Mouse (Mus musculus): ENCODE measurements around the gene Gnb3. TPM values are rescaled to one million over a fixed set of nuclear protein-coding genes. Genes with fewer than 3 reads are reported as not detected.
A peak's percentile ranks its signal among the peaks of the same experiment; 100 is the strongest.
"Not testable (repeated sequence)": the region's sequence is repeated elsewhere in the genome, so short reads cannot be mapped to it uniquely, and the experiment has no call there.

Gnb3 gene
- polyA plus RNA-seq, 1 experiment from 2014 or later: 2.4 TPM

DNA sequence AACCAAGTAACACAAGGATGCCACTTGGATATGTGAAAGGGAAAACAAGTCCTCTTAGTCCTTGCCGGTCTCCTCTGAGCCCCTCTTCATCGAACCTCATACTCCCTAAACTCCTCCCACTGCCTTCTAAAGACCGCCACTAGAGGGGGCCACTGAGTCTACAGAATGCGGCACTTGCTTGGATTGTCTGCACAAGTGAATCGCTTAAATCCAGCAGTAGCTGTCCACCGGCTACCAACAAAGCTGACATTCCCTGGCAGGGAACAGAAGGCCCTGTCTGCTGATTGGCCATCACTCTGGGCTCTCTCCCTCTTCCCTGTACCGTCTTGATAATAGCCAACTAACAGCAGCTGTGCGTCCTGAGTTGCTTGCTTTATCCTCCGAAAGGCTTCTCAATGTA is 7.2 kb upstream of the Gnb3 start:
- no peaks in the 10 kb centered on the region for H3K9me3 ChIP-seq (replicated peaks; ENCODE audit: control insufficient read depth, low read length, poor library complexity, severe bottlenecking)
- H3K27me3 ChIP-seq (ENCODE audit: control insufficient read depth, insufficient read depth, low read depth, low read length): no peaks in the 10 kb centered on the region
- H3K4me1 ChIP-seq (ENCODE audit: control insufficient read depth, insufficient read depth, low read length): peaks cover 3% of the 10 kb centered on the region; the same call in 1 of the 2 replicates
- peak overlapping the region; percentile 74 for H3K27ac ChIP-seq (ENCODE audit: low read length)
- peak overlapping the region; percentile 30; the same call in 1 of the 2 replicates for H3K4me2 ChIP-seq (ENCODE audit: low read length)
- H3K36me3 ChIP-seq (ENCODE audit: control insufficient read depth, insufficient read depth, low read length): 0 out of 2 replicates have a peak, but pooled peaks cover 3% of the 10 kb centered on the region
- no peak overlapping the region for H3K4me3 ChIP-seq (ENCODE audit: low read depth, low read length)
- 2% methylated on average over 9 of the region's 9 CpGs for WGBS
- H3K9ac ChIP-seq (ENCODE audit: low read depth, low read length): no peak overlapping the region
- peak; percentile 89 for ATAC-seq

DNA sequence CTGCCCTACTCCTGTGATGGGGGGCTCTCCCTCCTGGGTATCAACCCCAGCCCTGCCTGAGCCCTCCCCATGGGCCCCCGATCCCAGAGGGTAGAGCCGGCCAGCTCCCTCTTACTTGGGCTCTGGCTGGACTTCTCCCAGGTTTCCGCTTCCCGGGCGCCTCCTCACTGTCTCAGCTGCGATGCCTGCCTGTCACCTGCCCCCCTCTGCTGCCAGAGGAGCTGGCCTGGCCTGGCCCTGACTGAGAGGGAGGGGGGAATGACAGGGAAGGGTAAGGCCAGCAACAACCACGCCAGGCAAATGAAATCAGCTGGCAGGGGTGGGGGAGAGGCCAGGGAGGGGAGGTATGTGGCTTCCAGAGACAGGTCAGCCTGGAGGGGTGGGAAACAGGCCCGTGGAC is 270 bp downstream of the Gnb3 start:
- ATAC-seq: peak; percentile 16
- 6% methylated on average over 8 of the region's 8 CpGs for WGBS
- no peaks in the 10 kb centered on the region for H3K9me3 ChIP-seq (replicated peaks; ENCODE audit: control insufficient read depth, low read length, poor library complexity, severe bottlenecking)
- no peak overlapping the region for H3K4me3 ChIP-seq (ENCODE audit: low read depth, low read length)
- no peak overlapping the region; the same call in 1 of the 2 replicates for H3K9ac ChIP-seq (ENCODE audit: low read depth, low read length)
- peaks cover 6% of the 10 kb centered on the region for H3K36me3 ChIP-seq (ENCODE audit: control insufficient read depth, insufficient read depth, low read length)
- H3K27ac ChIP-seq (ENCODE audit: low read length): no peak overlapping the region
- no peaks in the 10 kb centered on the region for H3K27me3 ChIP-seq (ENCODE audit: control insufficient read depth, insufficient read depth, low read depth, low read length)
- no peaks in the 10 kb centered on the region for H3K4me1 ChIP-seq (ENCODE audit: control insufficient read depth, insufficient read depth, low read length)
- no peak overlapping the region for H3K4me2 ChIP-seq (ENCODE audit: low read length)

DNA sequence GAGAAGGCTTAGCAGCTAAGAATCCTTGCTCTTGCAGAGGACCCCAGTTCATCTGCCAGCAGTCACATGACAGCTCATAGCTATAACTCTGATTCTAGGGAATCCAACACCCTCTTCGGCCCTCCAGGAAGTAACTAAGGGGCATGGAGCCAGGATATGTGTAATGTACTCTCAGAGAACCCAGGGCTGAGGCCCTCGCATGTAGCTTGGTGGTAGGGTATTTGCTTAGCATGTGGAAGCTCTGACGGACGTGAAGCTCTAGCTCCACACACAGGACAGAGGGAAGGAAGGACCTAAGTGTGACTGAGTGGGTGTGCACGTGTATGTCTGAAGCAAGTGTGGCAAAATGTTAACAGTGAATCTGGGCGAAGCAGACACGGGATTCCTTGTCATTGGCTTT is 3.7 kb downstream of the Gnb3 start:
- no peak overlapping the region for H3K4me2 ChIP-seq (ENCODE audit: low read length)
- no peak overlapping the region for H3K27ac ChIP-seq (ENCODE audit: low read length)
- ATAC-seq: no peak
- H3K36me3 ChIP-seq (ENCODE audit: control insufficient read depth, insufficient read depth, low read length): peaks cover 3% of the 10 kb centered on the region
- H3K27me3 ChIP-seq (ENCODE audit: control insufficient read depth, insufficient read depth, low read depth, low read length): no peaks in the 10 kb centered on the region
- WGBS: 82% methylated on average over 7 of the region's 7 CpGs
- no peak overlapping the region for H3K4me3 ChIP-seq (ENCODE audit: low read depth, low read length)
- no peaks in the 10 kb centered on the region for H3K9me3 ChIP-seq (replicated peaks; ENCODE audit: control insufficient read depth, low read length, poor library complexity, severe bottlenecking)
- H3K4me1 ChIP-seq (ENCODE audit: control insufficient read depth, insufficient read depth, low read length): no peaks in the 10 kb centered on the region
- H3K9ac ChIP-seq (ENCODE audit: low read depth, low read length): 0 out of 2 replicates have a peak overlapping the region, but pooled peaks have one; percentile 20

DNA sequence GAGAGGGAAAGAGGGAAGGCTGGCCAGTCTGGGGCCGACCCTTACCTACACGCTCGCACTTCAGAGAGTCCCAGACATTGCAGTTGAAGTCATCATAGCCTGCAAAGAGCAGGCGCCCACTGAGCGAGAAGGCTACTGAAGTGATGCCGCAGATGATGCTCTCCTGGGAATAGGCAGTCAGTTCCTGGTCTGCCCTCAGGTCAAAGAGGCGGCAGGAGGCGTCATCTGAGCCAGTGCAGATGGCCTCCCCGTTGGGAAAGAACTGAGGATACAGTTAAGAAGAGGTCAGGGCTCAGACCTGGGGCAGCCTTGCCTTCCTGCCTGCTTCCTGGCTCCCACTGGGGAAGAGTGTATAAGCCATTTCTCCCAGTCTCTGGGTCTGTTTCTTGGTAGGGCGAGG is 4.5 kb downstream of the Gnb3 start:
- H3K9me3 ChIP-seq (replicated peaks; ENCODE audit: control insufficient read depth, low read length, poor library complexity, severe bottlenecking): no peaks in the 10 kb centered on the region
- no peak for ATAC-seq
- no peaks in the 10 kb centered on the region for H3K36me3 ChIP-seq (ENCODE audit: control insufficient read depth, insufficient read depth, low read length)
- H3K4me2 ChIP-seq (ENCODE audit: low read length): no peak overlapping the region
- no peaks in the 10 kb centered on the region for H3K27me3 ChIP-seq (ENCODE audit: control insufficient read depth, insufficient read depth, low read depth, low read length)
- H3K27ac ChIP-seq (ENCODE audit: low read length): no peak overlapping the region
- no peak overlapping the region for H3K9ac ChIP-seq (ENCODE audit: low read depth, low read length)
- WGBS: 72% methylated on average over 10 of the region's 10 CpGs
- peaks cover under 1% of the 10 kb centered on the region; the same call in 1 of the 2 replicates for H3K4me1 ChIP-seq (ENCODE audit: control insufficient read depth, insufficient read depth, low read length)
- H3K4me3 ChIP-seq (ENCODE audit: low read depth, low read length): no peak overlapping the region

DNA sequence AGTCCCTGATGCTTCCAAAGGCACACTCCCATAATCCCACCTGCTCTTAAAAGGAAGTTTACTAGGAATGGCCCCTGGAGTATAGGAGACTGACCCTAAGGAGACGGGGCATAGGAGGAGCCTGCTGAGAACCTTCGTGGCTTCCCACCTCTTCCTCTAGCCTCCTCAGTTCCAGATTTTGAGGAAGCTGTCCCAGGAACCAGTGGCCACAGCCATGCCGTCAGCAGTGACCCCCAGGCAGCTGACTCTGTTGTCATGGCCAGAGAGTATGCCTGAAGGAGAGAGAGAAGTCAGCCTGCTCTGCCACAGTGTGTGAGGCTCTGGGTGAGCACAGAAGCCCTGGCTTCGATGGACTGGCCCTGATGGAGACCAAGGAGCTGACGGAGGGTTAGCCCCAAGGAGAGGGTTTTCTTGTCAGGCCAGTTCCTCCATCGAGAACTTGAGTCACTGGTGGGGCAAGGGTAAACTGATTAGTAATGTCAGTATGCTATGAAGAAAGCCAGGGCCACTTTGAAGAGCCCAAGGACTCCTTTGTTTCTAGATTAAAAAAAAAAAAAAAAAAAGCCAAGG is 5.5 kb downstream of the Gnb3 start:
- no peak for ATAC-seq
- H3K4me1 ChIP-seq (ENCODE audit: control insufficient read depth, insufficient read depth, low read length): peaks cover 6% of the 10 kb centered on the region
- H3K9me3 ChIP-seq (replicated peaks; ENCODE audit: control insufficient read depth, low read length, poor library complexity, severe bottlenecking): no peaks in the 10 kb centered on the region
- no peak overlapping the region for H3K4me2 ChIP-seq (ENCODE audit: low read length)
- H3K27ac ChIP-seq (ENCODE audit: low read length): no peak overlapping the region
- H3K36me3 ChIP-seq (ENCODE audit: control insufficient read depth, insufficient read depth, low read length): no peaks in the 10 kb centered on the region
- H3K27me3 ChIP-seq (ENCODE audit: control insufficient read depth, insufficient read depth, low read depth, low read length): no peaks in the 10 kb centered on the region
- no peak overlapping the region for H3K9ac ChIP-seq (ENCODE audit: low read depth, low read length)
- WGBS: 91% methylated on average over 6 of the region's 6 CpGs
- H3K4me3 ChIP-seq (ENCODE audit: low read depth, low read length): no peak overlapping the region

DNA sequence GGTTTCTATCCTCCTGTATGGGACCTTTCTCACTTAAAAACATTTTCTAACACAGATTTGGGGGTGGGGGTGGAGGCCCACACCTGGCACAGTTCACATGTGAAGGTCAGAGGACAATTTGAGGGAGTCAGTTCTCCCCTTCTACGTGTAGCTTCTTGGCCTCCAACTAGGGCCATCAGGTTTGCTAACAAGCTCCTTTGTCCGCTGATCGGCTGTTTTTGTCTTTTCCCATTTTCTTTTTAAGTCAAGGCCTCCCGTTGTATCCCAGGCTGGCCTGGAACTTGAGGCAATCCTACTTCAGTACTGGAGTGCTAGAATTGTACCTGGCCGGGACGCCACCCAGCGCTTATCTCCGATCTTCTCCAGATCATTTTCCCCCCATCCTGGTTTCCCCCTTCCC is 8.4 kb downstream of the Gnb3 start:
- H3K4me2 ChIP-seq (ENCODE audit: low read length): no peak overlapping the region
- no peaks in the 10 kb centered on the region for H3K27me3 ChIP-seq (ENCODE audit: control insufficient read depth, insufficient read depth, low read depth, low read length)
- peaks cover 16% of the 10 kb centered on the region for H3K4me1 ChIP-seq (ENCODE audit: control insufficient read depth, insufficient read depth, low read length)
- H3K36me3 ChIP-seq (ENCODE audit: control insufficient read depth, insufficient read depth, low read length): no peaks in the 10 kb centered on the region; the same call in 1 of the 2 replicates
- ATAC-seq: no peak
- H3K9me3 ChIP-seq (replicated peaks; ENCODE audit: control insufficient read depth, low read length, poor library complexity, severe bottlenecking): no peaks in the 10 kb centered on the region
- H3K4me3 ChIP-seq (ENCODE audit: low read depth, low read length): no peak overlapping the region
- 92% methylated on average over 8 of the region's 8 CpGs for WGBS
- H3K27ac ChIP-seq (ENCODE audit: low read length): no peak overlapping the region
- H3K9ac ChIP-seq (ENCODE audit: low read depth, low read length): no peak overlapping the region

DNA sequence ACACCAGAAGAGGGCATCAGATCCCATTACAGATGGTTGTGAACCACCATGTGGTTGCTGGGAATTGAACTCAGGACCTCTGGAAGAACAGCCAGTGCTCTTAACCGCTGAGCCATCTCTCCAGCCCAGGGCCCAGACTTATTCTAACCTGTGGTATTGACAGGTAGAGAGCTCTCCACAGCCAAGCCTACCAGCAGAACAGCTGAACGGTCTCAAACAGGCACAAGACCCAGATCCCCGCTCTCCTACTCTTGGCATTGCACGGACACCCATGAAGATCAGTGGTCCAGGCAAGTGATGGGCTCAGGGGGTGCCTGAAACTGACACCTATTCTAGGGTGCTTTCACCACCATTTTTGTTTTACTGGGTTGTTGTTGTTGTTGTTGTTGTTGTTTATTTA is 8.9 kb downstream of the Gnb3 start:
- H3K27me3 ChIP-seq (ENCODE audit: control insufficient read depth, insufficient read depth, low read depth, low read length); H3K27ac ChIP-seq (ENCODE audit: low read length); H3K4me2 ChIP-seq (ENCODE audit: low read length); H3K36me3 ChIP-seq (ENCODE audit: control insufficient read depth, insufficient read depth, low read length); H3K4me3 ChIP-seq (ENCODE audit: low read depth, low read length); H3K9me3 ChIP-seq (replicated peaks; ENCODE audit: control insufficient read depth, low read length, poor library complexity, severe bottlenecking); H3K9ac ChIP-seq (ENCODE audit: low read depth, low read length); ATAC-seq: not testable (repeated sequence)
- peaks cover 16% of the 10 kb centered on the region for H3K4me1 ChIP-seq (ENCODE audit: control insufficient read depth, insufficient read depth, low read length)
- 96% methylated on average over 4 of the region's 4 CpGs for WGBS

DNA sequence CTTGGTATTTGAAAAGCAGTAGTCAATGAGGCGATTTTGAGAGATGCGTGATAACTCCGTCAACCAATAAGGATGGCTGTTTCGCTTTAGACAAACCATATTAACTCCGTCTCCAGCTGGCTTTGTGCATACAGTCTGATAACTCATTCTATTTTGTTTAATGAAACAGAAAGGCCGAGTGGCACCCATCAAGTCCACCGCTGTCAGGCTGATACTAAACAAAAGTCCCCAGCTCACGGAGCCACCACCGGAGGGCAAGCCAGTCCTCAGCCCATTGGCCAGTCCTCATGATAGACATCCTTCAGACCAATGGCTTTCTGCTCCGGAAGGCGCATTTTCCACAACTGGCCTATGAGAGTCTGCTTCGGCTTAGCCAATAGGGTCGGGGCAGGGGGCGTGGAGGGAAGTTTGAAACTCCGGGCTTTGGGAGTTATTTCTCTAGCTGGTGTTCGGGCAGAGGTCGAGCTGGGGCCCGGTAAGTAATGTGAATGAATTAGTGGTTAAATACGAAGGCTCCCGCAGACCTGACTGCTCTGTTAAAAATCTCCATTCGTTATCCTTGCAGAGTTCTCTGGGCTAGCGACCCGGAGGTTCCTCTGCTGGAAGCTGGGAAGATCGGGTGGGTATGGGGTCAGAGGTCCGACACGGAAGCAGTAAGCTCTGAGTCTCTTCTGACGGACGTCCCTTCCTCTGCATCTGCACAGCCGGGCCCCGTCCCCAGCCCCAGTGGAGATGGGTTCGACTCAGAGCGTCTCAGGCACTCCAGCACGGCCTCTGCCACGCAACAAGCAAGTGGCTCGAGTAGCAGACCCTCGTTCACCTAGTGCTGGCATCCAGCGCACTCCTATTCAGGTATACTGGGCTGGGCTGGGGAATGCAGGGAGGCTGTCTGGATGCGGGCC is 10.0 kb downstream of the Gnb3 start:
- peak overlapping the region; percentile 59 for H3K9ac ChIP-seq (ENCODE audit: low read depth, low read length)
- peak overlapping the region; percentile 48 for H3K4me3 ChIP-seq (ENCODE audit: low read depth, low read length)
- WGBS: under 1% methylated on average over 38 of the region's 38 CpGs
- H3K4me1 ChIP-seq (ENCODE audit: control insufficient read depth, insufficient read depth, low read length): peaks cover 16% of the 10 kb centered on the region
- H3K27me3 ChIP-seq (ENCODE audit: control insufficient read depth, insufficient read depth, low read depth, low read length): no peaks in the 10 kb centered on the region
- H3K9me3 ChIP-seq (replicated peaks; ENCODE audit: control insufficient read depth, low read length, poor library complexity, severe bottlenecking): no peaks in the 10 kb centered on the region
- ATAC-seq: peak; percentile 91
- H3K27ac ChIP-seq (ENCODE audit: low read length): peak overlapping the region; percentile 81
- peak overlapping the region; percentile 65 for H3K4me2 ChIP-seq (ENCODE audit: low read length)
- peaks cover 12% of the 10 kb centered on the region for H3K36me3 ChIP-seq (ENCODE audit: control insufficient read depth, insufficient read depth, low read length)
